Mouse (Mus musculus): ENCODE data around the gene Iqca. TPM values are rescaled to one million over a fixed set of nuclear protein-coding genes. Genes with fewer than 3 reads are reported as not detected.

Gene Iqca
- total RNA-seq, 1 experiment from 2014 or later, result not detected

DNA sequence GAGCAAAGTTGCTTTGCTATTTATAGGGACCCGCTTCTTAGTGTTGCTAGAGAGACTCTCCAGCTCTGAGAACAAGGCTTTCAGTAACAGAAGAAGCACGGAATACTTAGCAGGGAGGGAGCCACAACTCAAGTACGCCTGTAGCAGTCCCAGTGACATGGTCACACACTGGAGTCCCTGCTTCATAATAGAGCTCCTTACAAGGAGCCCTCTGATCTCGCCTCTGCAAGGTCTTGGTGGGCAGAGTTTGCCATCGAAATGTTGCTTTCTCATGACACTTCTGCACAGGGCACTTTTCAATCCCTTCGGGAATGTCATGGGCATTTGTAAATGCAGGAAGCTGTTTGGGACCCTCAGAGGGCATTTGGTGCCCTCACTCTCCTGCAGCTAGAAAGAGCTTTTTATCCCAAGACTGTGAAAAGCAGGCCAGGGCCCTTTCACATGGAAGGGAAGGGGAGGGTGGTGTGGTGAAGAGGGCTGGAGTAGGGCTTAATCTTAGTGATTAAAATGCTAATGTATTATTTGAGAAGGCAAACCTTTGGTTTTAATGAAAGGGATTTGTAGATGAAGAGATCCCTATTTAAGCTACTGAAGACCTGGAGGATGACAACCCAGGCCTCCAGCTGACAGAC lies 67.6 kb downstream of the Iqca start:
- no peak for ATAC-seq (ENCODE audit: extremely low read depth, insufficient number of reproducible peaks, low FRiP score, poor library complexity, severe bottlenecking)

DNA sequence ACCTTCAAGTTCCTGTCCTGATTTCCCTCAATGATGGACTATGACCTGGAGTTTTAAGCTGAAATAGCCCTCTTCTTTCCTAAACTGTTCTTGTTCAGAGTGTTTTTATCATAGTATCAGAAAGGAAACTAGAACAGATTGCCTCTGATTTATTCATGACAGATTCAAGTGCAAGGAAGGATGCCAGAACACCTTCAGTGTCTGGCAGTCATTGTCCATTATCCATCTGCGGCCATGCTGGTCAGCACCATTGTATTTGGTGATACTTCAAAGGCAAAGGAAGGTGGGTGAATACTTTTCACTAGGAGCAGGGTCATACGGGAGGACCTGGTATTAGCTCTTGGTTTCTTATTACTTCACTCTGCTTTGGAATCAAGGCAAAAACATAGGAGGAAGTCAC lies 76.9 kb downstream of the Iqca start:
- no peak for ATAC-seq (ENCODE audit: extremely low read depth, insufficient number of reproducible peaks, low FRiP score, poor library complexity, severe bottlenecking)

DNA sequence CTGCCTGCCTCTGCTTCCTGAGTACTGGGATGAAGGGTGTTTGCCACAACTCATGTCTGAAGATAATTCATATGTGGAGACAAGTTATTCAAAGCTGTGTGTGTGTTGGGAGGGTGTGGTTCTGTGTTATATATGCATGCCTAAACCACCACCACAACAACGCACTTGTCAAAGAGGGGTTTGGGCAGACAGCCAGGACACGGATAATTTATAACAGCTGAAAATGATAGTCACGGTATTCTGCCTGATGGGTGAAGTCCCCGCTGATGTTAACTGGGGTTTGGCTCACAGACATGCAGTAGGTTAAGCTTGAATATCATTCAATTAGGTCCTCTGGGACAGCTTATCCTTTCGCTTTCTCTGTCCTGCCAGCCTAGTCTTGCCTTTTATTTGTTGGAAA lies 78.4 kb downstream of the Iqca start:
- no peak for ATAC-seq (ENCODE audit: extremely low read depth, insufficient number of reproducible peaks, low FRiP score, poor library complexity, severe bottlenecking)

DNA sequence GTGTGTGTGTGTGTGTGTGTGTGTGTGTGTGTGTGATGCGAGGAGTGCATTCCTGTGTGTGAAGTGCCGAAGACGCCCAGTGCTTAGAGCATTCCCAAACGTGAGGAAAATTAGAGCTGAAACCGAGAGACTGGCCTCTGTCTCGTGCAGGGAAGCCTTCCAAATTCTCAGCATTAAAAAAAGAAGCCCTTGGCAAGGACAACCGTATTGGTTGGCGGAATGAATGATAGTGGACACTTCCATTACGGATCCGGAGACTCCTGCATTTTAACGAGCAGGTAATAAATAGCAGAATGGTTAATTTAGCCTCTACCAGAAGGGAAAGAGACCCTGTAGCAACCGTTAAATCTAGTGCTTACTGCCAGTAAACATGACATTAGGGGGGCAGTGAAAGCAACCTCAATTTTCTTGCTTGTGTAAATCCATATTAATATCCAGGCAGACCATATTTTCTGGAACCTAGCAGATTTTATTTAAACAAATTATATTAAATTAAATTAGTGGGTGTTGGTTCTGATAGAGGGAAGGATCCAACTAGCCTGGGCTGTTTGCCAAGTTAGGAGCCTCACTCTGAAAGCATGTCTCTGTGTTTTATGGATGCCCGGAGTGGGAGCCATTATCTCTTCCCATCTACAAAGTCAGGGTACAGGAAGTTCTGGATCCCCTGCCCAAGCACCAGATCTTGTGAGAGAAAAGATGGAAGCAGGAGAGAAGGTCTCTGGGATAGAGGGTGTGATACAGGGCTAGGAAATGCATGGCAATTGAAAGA lies 81.2 kb downstream of the Iqca start:
- ATAC-seq (ENCODE audit: extremely low read depth, insufficient number of reproducible peaks, low FRiP score, poor library complexity, severe bottlenecking), result no peak

DNA sequence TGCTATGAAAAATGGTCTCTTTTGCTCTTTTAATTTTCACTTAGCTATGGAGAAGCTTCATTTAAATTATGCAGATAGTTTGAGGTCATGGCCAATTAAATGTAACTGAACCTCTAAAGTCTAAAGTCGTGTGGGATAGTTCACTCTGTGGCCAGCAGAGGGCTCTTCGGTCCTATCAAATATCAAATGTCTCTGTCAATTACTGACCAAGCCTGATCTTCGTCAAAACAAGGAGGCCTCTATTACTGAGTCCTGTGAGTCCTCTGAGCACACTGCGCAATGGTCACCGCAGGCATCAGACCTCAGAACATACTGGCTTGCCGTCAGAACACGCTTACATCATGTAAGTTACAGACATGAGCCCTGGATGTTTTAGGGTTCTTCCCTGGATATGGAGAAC lies 92.6 kb downstream of the Iqca start:
- no peak for ATAC-seq (ENCODE audit: extremely low read depth, insufficient number of reproducible peaks, low FRiP score, poor library complexity, severe bottlenecking)

DNA sequence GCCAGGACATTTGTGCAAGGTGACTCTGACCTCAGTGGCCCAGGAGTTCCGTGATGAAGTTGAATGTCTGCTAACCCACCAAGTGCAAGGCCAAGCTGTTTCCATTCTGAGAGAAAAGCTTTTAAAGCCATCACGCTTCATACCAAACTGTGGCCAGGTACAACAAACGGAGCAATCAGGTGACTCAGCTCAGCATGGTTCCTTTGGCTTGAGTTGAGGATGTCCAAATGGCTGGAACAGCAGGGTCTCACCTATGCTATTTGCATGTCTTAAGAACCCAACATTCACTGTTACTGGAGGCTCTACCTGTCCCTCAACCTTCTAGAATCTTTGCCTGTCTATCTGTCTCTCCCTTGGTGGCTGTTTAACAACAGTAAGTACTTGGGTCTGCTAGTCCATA lies 93.1 kb downstream of the Iqca start:
- ATAC-seq (ENCODE audit: extremely low read depth, insufficient number of reproducible peaks, low FRiP score, poor library complexity, severe bottlenecking), result no peak

DNA sequence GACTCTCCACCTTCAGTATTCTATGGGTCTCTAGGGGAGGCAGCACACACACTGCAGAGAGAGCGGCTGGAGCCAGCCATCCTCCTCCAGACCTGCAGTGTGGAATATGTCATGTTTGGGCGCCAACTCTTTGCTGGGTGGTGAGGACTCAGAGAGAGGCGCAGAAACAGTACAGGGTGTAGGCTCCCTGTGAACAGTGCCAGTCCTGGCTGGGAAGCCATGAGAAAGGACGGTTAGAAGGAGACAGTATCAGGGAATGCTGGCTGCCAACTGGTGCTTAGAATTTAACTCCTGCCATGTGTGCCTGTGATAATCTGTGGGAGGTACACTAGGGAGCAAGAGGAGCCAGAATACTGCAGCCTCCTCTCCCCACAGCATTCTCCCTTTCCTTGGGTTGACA lies 98.2 kb downstream of the Iqca start:
- no peak for ATAC-seq (ENCODE audit: extremely low read depth, insufficient number of reproducible peaks, low FRiP score, poor library complexity, severe bottlenecking)

DNA sequence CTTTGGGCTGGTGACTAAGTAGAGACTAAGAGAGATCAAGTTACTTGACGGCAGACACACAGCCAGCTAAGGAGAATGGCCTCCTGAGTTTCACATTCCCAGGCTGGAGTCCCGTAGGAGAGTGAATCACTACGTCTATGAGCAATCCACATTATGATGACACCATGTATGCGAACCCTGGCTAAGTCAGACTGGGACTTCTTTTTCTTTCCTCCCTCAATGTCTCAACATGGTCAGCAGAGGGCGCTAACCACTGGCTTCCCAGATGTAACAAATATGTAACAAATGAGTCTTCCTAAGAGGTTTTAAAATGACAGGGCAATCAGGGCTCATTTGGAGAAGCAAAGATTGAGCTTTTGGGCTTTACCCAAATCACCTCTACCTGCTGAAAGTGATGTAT lies 101.9 kb downstream of the Iqca start:
- no peak for ATAC-seq (ENCODE audit: extremely low read depth, insufficient number of reproducible peaks, low FRiP score, poor library complexity, severe bottlenecking)

DNA sequence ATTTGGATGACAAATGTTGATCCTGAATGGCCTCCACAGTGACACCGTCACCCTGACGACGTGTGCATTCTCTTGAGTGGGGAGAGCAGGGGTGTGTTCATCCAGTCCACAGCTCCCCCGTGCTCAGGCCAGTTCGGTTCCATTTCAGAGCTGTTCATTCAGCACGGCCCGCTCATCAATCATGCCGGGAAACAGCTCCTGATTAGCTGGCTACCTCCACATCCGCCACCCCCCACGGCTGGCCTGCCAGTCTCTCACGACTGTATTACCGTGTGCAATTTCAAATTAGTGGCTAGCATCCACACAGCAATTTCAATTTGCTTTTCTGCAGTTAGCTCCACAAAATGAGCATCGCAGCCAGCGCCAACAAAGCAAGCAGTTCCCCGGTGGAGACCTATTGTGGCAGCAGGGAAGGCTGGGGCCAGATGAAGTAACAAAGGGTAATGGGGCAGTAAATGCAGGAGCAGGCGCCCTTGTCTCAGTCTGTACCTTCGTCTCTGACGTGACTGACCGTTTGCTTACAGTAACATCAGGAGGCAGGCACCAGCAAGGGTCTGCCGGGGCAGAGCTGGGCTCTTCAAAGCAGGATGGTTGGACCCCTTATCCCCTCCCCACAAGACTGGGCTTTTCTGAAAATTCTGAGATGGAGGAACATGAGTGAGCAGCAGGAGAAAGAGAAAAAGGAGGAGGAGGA lies 103.0 kb downstream of the Iqca start:
- ATAC-seq (ENCODE audit: extremely low read depth, insufficient number of reproducible peaks, low FRiP score, poor library complexity, severe bottlenecking), result no peak

DNA sequence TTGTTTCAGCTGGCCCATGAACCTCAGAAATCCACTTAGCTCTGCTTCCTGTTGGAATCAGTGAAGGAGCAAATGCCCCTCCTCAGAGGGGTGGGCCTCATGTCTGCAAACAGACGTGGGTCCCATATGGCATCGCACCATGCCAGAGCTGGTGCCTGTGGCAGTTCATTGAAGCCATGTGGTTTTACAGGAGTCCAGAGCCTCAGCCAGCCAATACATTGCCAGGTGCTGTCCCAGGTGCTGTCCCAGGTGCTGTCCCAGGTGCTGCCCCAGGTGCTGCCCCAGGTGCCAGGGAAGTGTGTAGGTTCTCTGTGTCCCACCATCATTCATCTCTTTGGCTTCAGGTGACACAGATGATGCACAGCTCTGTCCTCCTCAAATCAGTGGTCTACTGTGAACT lies 124.9 kb downstream of the Iqca start:
- no peak for ATAC-seq (ENCODE audit: extremely low read depth, insufficient number of reproducible peaks, low FRiP score, poor library complexity, severe bottlenecking)

DNA sequence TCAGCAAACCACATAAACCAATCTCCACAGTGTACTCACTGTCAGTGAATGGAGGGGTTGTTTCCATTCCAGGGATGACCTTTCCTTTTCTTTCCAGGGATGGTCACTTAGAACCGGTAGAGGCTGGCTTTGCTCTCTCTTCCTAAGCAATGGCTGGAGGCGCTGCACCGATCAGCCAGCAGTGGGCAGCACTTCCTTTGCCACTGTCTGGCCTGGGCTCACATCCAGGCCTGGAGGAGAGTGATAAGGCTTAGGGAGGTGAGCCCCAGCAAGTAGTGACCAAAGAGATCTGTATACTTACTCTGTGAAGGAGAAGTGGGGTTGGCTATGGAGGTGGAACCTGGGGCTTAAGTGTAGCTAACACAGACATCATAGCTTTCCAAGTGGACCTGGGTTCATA lies 126.3 kb downstream of the Iqca start:
- no peak for ATAC-seq (ENCODE audit: extremely low read depth, insufficient number of reproducible peaks, low FRiP score, poor library complexity, severe bottlenecking)

DNA sequence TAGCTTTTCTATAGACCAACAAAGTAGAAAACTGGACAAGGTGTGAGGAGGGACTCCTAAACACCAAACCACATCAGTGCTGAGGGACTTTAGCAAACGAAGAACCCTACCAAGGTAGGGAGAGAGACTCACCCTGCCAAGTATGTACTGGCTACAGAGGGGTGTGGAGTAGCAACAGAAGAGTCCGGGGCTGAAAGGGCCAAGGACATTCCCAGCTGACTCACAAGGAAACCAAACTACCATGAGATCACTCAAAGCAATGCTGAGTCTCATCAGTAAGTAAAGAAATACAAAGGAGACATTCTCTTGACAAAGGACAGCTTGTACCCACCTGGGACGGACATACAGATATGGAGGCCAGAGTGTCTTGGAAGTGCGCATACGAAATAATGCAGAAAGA lies 132.9 kb downstream of the Iqca start:
- no peak for ATAC-seq (ENCODE audit: extremely low read depth, insufficient number of reproducible peaks, low FRiP score, poor library complexity, severe bottlenecking)

DNA sequence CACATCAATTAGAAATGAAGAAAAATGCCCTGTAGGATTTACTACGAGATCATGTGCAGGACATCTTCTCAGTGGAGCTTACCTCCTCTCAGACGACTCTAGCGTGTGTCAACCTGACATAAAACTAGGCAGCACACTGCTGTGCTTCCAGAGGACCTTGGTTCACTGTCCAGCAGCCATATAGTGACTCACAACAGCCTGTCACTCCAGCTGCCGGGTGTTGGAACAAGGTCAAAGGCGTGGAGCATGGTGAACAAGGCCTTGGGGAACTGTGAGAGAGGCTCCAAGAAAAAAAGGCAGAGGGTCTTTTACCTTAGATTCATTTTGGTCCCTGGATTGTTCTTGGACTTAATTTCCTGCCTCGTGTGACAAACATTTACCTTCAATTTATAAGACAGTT lies 135.1 kb downstream of the Iqca start:
- ATAC-seq (ENCODE audit: extremely low read depth, insufficient number of reproducible peaks, low FRiP score, poor library complexity, severe bottlenecking), result no peak

DNA sequence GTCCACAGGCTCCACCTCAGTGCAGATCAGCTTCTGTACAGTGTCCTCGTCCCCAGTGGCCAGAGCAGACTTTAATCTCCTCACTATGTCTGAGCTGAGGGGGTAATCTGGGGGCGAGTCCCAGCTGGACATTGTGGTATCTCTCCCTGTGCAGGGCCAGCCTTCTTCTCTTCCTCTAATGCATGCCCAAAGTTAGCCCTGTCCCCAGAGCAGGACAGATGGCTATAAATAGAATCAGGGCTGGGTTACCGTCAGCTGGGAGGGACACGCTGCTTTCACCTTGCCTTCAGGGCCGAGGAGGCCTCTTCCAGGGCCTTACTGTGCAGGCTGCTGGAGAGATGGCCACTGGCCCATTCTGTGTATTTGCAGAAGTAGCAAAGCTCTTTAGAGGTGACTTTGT lies 138.8 kb downstream of the Iqca start, which contains the start of gene Asb18:
TSS of gene Asb18 (minus strand) at position 221 of the 400 bp plus-strand sequence.
- no peak for ATAC-seq (ENCODE audit: extremely low read depth, insufficient number of reproducible peaks, low FRiP score, poor library complexity, severe bottlenecking)

DNA sequence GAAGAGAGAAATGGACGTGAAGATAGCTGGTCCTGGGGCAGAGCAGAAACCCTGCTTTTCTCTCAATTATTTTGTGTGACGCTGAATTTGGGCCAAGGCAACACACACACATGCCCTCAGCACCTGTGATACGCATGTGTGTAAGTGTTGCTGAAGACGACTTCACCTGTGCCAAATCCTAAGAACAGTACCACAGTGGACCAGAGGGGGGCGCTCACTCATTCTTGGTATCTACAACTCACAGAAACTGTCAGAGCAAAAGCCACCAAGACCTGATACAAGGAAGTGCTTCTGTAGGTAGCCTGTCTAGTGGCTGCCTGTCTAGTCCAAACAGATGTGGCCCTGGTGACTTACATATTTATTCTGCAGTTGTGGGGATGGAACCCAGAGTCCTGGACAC lies 139.9 kb downstream of the Iqca start:
- ATAC-seq (ENCODE audit: extremely low read depth, insufficient number of reproducible peaks, low FRiP score, poor library complexity, severe bottlenecking), result no peak

DNA sequence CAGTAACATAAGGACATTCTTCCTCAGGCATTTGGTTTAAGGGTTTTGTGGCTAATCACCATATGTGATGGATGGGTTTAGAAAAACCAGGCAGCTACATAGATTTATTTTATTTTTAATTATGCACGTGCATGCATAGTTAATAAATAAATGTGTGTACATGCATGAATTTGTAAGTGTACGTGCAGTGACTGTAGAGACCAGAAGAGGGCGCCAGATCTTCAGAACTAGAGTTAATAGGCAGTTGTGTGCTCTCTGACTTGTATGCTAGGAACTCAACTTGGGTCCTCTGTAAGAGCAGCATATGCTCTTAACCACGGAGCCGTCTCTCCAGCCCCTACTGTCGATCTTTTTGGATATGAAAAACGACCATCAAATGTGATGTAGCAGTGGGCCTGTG lies 140.4 kb downstream of the Iqca start:
- ATAC-seq (ENCODE audit: extremely low read depth, insufficient number of reproducible peaks, low FRiP score, poor library complexity, severe bottlenecking), result no peak

DNA sequence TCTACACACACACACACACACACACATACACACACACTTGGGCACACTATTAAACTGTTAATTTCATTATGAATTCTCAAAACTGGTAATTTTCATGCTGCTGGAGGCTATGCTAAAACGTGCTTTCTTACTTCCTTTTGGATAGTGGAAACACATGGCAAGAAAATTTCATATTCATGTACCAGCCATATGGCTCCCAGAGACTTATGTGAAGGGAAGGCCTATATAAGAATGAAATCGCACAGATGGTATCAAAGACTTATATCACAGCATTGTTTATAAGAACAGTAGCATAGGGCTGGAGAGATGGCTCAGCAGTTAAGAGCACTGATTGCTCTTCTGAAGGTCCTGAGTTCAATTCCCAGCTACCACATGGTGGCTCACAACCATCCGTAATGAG lies 141.0 kb downstream of the Iqca start:
- ATAC-seq (ENCODE audit: extremely low read depth, insufficient number of reproducible peaks, low FRiP score, poor library complexity, severe bottlenecking), result no peak

DNA sequence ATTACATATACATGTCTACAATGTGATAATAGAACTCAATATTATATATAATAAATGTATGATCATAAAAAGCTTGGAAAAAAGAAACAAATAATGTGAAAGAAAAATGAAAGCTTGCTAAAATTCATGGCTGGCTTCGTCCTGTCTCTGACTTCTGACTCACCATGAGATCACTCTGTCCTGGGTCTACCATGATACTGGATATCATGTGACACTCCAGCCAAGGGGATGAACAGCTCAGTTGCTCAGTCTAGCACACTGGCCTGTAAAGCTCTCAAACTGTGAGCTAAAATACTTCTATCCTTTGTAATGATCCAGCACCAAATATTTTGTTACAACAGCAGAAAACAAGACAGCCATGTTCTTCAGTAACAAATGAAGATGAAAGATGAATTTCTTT lies 143.1 kb downstream of the Iqca start:
- ATAC-seq (ENCODE audit: extremely low read depth, insufficient number of reproducible peaks, low FRiP score, poor library complexity, severe bottlenecking), result no peak

DNA sequence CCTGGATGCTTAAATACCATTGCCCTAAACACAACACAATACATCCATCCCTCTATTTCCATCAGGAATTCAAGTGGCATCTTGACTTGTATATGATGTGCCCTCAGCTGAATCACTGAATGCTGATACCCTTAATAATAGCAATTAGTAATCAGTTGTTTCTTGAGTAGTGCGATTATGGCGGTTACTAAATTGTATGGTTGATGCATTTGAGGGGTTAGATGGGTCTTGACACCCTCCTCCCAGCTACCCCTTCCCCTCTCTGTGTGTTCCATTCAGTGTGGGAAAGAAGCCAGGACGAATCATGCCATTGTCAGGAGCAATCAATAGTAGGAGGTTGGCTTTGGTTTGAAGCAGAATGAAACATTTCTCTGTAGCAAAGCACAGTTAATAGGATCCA lies 144.0 kb downstream of the Iqca start:
- ATAC-seq (ENCODE audit: extremely low read depth, insufficient number of reproducible peaks, low FRiP score, poor library complexity, severe bottlenecking), result no peak

DNA sequence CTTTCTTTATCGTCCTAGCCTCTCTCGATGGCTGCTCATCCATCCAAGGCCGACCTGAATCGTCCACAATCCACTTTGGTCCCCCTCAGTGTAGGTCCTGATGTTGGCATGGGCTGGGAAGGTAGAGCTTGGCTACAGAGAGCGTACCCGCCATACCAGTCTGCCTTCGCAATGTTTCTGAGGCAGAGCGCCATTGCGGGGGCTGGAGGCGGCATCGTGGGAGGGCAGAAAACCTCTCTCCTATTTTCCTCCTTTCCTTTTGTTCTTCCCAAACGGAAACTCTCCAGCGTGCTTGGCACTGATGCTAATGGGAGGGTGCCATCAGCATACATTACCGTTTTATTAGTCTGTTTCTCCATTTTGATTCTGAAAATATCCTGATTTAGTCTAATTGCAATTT lies 146.5 kb downstream of the Iqca start:
- ATAC-seq (ENCODE audit: extremely low read depth, insufficient number of reproducible peaks, low FRiP score, poor library complexity, severe bottlenecking), result no peak

Data from neutrophil, adult 5-6 weeks (primary cell).